Mouse (Mus musculus) stomach, embryonic 16.5 days (tissue): ENCODE data around the gene Gm10300. TPM values are rescaled to one million over a fixed set of nuclear protein-coding genes. Genes with fewer than 3 reads are reported as not detected.

Experiments
- ATAC-seq: fragments of 200-750 bp; cut with Nextera tagmentation; 2 replicates; pipeline ENCODE4 v1.8.0; 2017; ENCODE audit warnings: moderate number of reproducible peaks, moderate TSS enrichment; ENCODE audit not compliant: insufficient read depth, low FRiP score
- H3K27ac ChIP-seq: fragments of 300-500 bp; sonication (generic); 2 replicates; pipeline ENCODE4 v1.5.1; 2014; ENCODE audit warnings: low read length
- H3K27me3 ChIP-seq: fragments of 300-500 bp; sonication (generic); 2 replicates; pipeline ENCODE4 v1.6.1; 2014; ENCODE audit warnings: low read length, control low read depth, mixed read lengths; ENCODE audit not compliant: control insufficient read depth, insufficient read depth
- H3K36me3 ChIP-seq: fragments of 300-500 bp; sonication (generic); 2 replicates; pipeline ENCODE4 v1.6.1; 2014; ENCODE audit warnings: low read length; ENCODE audit not compliant: control insufficient read depth, insufficient read depth
- H3K4me1 ChIP-seq: fragments of 300-500 bp; sonication (generic); 2 replicates; pipeline ENCODE4 v1.6.1; 2014; ENCODE audit warnings: low read length, control low read depth, mixed read lengths; ENCODE audit not compliant: control insufficient read depth, insufficient read depth
- H3K4me2 ChIP-seq: fragments of 300-500 bp; sonication (generic); 2 replicates; pipeline ENCODE4 v1.6.1; 2014; ENCODE audit warnings: low read depth, low read length, mixed read lengths
- H3K4me3 ChIP-seq: fragments of 300-500 bp; sonication (generic); replicated peaks from 2 replicates; pipeline ENCODE4 v1.5.1; 2014; ENCODE audit warnings: mild to moderate bottlenecking, low read length
- H3K9ac ChIP-seq: fragments of 300-500 bp; sonication (generic); 2 replicates; pipeline ENCODE4 v1.6.1; 2014; ENCODE audit warnings: low read length
- H3K9me3 ChIP-seq: fragments of 300-500 bp; sonication (generic); replicated peaks from 2 replicates; pipeline ENCODE4 v1.6.1; 2016; ENCODE audit warnings: low read length, control low read depth; ENCODE audit not compliant: control insufficient read depth
- WGBS: fragments of 180-500 bp; shearing (Covaris S2); extraction: QIAGEN DNeasy Blood & Tissue Kit; methylation state at CpG from one replicate; pipeline ENCODE4 v1.1.7; 2014; 5-methylcytosine and 5-hydroxymethylcytosine counted together
- polyA plus RNA-seq: library from polyadenylated mRNA; unstranded; fragments of >200 nt; fragmentation: Nextera tagmentation; extraction: Ambion mirVana; gene quantifications from 2 replicates; pipeline ENCODE4 v1.2.1, GENCODE M21; 2015

The Gm10300 gene
- polyA plus RNA-seq, 1 experiment from 2014 or later: 0.05 TPM

DNA sequence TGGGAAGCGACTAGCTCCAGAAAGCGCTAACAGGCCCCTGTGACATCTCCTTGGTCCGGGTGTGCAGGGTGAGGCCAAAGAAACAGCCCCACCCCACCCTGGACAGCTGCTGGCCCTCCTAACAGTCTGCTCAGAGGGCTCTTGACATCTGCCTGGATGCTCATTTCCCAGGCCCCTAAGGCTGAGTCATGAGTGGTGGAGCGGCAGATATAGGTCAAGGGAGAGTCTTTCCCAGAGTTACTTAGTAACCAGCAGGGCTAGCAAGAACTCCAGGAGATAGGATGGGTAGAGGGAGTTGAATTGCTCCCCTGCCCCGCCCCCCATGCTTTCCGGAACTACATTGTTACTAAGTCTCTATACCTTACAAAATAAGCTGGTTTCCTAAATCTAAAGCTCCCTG, 18.6 kb downstream of the Gm10300 start:
- Histone ChIP-seq H3K4me1 (peaks cover 6% of the 10 kb centered on the region; the same call in 1 of the 2 replicates), H3K27ac (no peak overlapping the region), H3K36me3 (no peaks in the 10 kb centered on the region), H3K9ac (no peak overlapping the region), H3K27me3 (no peaks in the 10 kb centered on the region), H3K9me3 (no peaks in the 10 kb centered on the region), H3K4me3 (no peak overlapping the region), H3K4me2 (no peak overlapping the region)
- ATAC-seq: 0 out of 2 replicates have a peak, but pooled peaks have one; percentile 10
- WGBS: 68% methylated on average over 6 of the region's 6 CpGs

GRCm38 (mm10) chr4:132093928-132094327, 19.4 kb downstream of the Gm10300 start:
- no peak overlapping the region for H3K27ac ChIP-seq
- no peaks in the 10 kb centered on the region for H3K9me3 ChIP-seq
- peaks cover 6% of the 10 kb centered on the region; the same call in 1 of the 2 replicates for H3K4me1 ChIP-seq
- H3K36me3 ChIP-seq: no peaks in the 10 kb centered on the region
- 80% methylated on average over 5 of the region's 5 CpGs for WGBS
- no peak overlapping the region for H3K9ac ChIP-seq
- H3K4me2 ChIP-seq: no peak overlapping the region
- no peaks in the 10 kb centered on the region for H3K27me3 ChIP-seq
- no peak overlapping the region for H3K4me3 ChIP-seq
- ATAC-seq: no peak

DNA sequence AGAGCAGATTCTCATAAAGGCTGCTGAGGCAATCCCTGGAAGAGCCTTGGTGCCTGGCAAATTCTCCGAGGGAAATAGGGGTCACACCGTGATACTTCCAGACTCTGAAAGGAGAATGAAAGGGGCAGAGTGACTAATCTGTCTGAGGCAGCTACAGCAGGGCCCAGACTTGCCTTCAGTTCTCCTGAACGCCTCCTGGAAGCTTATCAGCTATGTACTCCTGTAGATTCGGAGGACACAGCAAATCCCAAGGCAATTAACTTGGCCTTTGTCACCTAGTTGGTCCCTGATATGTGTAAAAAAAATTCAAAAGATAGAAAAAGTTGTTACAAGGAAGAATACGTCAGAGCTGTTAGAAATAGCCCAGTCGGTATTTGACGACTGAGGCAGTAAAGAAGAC, 20.5 kb downstream of the Gm10300 start:
- Histone ChIP-seq H3K9ac (no peak overlapping the region), H3K27ac (no peak overlapping the region), H3K4me1 (peaks cover 6% of the 10 kb centered on the region; the same call in 1 of the 2 replicates), H3K4me3 (no peak overlapping the region), H3K36me3 (no peaks in the 10 kb centered on the region), H3K27me3 (no peaks in the 10 kb centered on the region), H3K4me2 (no peak overlapping the region), H3K9me3 (no peaks in the 10 kb centered on the region)
- no peak for ATAC-seq
- 61% methylated on average over 7 of the region's 7 CpGs for WGBS

- Histone ChIP-seq H3K36me3 (no peaks in the 10 kb centered on the region), H3K4me2 (no peak overlapping the region), H3K27me3 (no peaks in the 10 kb centered on the region), H3K4me1 (peaks cover 8% of the 10 kb centered on the region; the same call in 1 of the 2 replicates), H3K9me3 (no peaks in the 10 kb centered on the region), H3K4me3 (no peak overlapping the region), H3K27ac (no peak overlapping the region), H3K9ac (no peak overlapping the region)
- ATAC-seq: no peak
- 70% methylated on average over 5 of the region's 5 CpGs for WGBS
Measured at GRCm38 (mm10) chr4:132099548-132099947, 25.1 kb downstream of the Gm10300 start.

GRCm38 (mm10) chr4:132101152-132101551, 26.7 kb downstream of the Gm10300 start:
- no peak overlapping the region for H3K4me2 ChIP-seq
- peaks cover 8% of the 10 kb centered on the region; the same call in 1 of the 2 replicates for H3K4me1 ChIP-seq
- no peak overlapping the region for H3K27ac ChIP-seq
- no peaks in the 10 kb centered on the region for H3K9me3 ChIP-seq
- 28% methylated on average over 3 of the region's 3 CpGs for WGBS
- no peaks in the 10 kb centered on the region for H3K27me3 ChIP-seq
- H3K4me3 ChIP-seq: no peak overlapping the region
- ATAC-seq: no peak
- no peaks in the 10 kb centered on the region for H3K36me3 ChIP-seq
- H3K9ac ChIP-seq: no peak overlapping the region

DNA sequence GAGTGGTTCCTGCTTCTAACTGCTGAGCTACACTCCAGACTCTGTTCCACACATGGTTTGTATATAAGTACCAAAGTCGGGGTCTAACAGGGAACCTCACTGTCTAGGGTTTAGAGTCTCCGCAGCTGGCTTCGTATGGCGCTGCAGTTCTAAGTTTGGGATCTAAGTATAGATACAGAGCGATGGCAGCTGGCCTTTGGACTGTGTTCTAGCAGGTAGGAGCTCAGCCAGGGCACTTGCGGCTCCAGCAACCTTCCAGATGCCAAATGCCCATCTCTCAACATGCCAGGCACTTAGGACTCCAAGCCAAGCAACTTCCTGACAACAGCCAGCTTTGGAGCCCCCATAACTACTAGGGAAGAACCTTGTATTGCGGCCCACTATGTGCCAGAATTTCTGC, 33.7 kb downstream of the Gm10300 start:
- no peak overlapping the region for H3K4me2 ChIP-seq
- no peak overlapping the region for H3K27ac ChIP-seq
- no peak overlapping the region for H3K9ac ChIP-seq
- H3K4me3 ChIP-seq: no peak overlapping the region
- 0 out of 2 replicates have a peak, but pooled peaks cover 1% of the 10 kb centered on the region for H3K4me1 ChIP-seq
- H3K36me3 ChIP-seq: no peaks in the 10 kb centered on the region
- ATAC-seq: no peak
- WGBS: 88% methylated on average over 7 of the region's 7 CpGs
- no peaks in the 10 kb centered on the region for H3K9me3 ChIP-seq
- 0 out of 2 replicates have a peak, but pooled peaks cover under 1% of the 10 kb centered on the region for H3K27me3 ChIP-seq

- H3K4me1 ChIP-seq: peaks cover 4% of the 10 kb centered on the region; the same call in 1 of the 2 replicates
- ATAC-seq: no peak
- H3K27ac ChIP-seq: no peak overlapping the region
- H3K36me3 ChIP-seq: no peaks in the 10 kb centered on the region
- no peak overlapping the region for H3K9ac ChIP-seq
- no peak overlapping the region for H3K4me3 ChIP-seq
- H3K27me3 ChIP-seq: peaks cover 11% of the 10 kb centered on the region; the same call in 1 of the 2 replicates
- 75% methylated on average over 4 of the region's 4 CpGs for WGBS
- no peak overlapping the region for H3K4me2 ChIP-seq
- H3K9me3 ChIP-seq: no peaks in the 10 kb centered on the region
Measured at GRCm38 (mm10) chr4:132111227-132111626, 36.7 kb downstream of the Gm10300 start.

DNA sequence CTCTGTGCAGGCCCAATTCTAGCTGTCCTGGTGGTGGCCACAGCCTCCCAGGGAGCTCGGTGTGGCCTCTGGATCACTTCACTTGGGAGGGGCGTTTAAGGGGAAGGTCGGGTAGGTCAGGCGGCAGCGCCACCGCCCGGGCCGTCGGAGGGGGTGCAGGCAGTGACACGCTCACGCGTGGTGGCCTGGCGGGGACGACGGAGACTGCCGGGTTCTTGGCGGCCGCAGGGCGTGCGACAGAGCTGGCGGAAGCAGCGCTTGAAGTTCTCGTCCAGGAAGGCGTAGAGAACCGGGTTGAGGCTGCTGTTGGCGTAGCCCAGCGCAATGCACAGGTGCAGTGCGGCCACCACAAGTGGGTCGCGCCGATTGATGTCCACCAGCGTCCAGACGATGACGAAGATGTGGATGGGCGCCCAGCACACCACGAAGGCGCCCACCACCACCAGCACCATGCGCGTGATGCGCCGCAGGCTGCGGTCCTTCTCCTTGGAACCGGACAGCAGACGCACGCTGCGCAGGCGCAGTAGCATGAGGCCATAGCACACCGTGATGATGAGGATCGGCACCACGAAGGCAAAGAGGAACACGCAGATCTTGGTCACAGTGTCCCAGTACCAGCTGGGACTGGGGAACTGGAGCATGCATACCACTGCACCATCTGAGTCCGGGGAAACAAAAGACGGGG, 39.1 kb downstream of the Gm10300 start:
- no peaks in the 10 kb centered on the region for H3K9me3 ChIP-seq
- peak overlapping the region; percentile 56 for H3K9ac ChIP-seq
- H3K27me3 ChIP-seq: peaks cover 11% of the 10 kb centered on the region; the same call in 1 of the 2 replicates
- peak; percentile 44; the same call in 1 of the 2 replicates for ATAC-seq
- peaks cover 4% of the 10 kb centered on the region; the same call in 1 of the 2 replicates for H3K4me1 ChIP-seq
- no peak overlapping the region for H3K27ac ChIP-seq
- H3K4me3 ChIP-seq: peak overlapping the region; percentile 36
- H3K36me3 ChIP-seq: no peaks in the 10 kb centered on the region
- H3K4me2 ChIP-seq: peak overlapping the region; percentile 60
- 36% methylated on average over 53 of the region's 53 CpGs for WGBS

GRCm38 (mm10) chr4:132116315-132116714, 41.8 kb downstream of the Gm10300 start:
- no peak overlapping the region for H3K4me3 ChIP-seq
- peaks cover 4% of the 10 kb centered on the region; the same call in 1 of the 2 replicates for H3K4me1 ChIP-seq
- H3K9me3 ChIP-seq: no peaks in the 10 kb centered on the region
- WGBS: 83% methylated on average over 4 of the region's 4 CpGs
- H3K4me2 ChIP-seq: no peak overlapping the region
- no peak for ATAC-seq
- H3K36me3 ChIP-seq: no peaks in the 10 kb centered on the region
- H3K27ac ChIP-seq: no peak overlapping the region
- no peak overlapping the region for H3K9ac ChIP-seq
- peaks cover 11% of the 10 kb centered on the region; the same call in 1 of the 2 replicates for H3K27me3 ChIP-seq
